ENCODE assay signal across 8 mouse cellular contexts in genomic region chrX:162158142-162158541, GRCm38 (mm10). TPM values are rescaled to one million over a fixed set of nuclear protein-coding genes. Genes with fewer than 3 reads are reported as not detected.
DNase-seq lines count a peak whose midpoint lies in the region; ATAC-seq and TF ChIP-seq lines count a peak whose summit lies in the region.

No protein-coding gene starts in this region.

- no peak for TF ChIP-seq CTCF in liver, postnatal 0 days (IDR thresholded peaks at IDR 0.05; ENCODE audit: low read depth)
- TF ChIP-seq CTCF in thymus, adult 2 months (IDR thresholded peaks at IDR 0.05; ENCODE audit: borderline replicate concordance, control insufficient read depth, extremely low read depth, insufficient read depth, low read length, poor library complexity) = no peak

- no peak overlapping the region for H3K27ac ChIP-seq in liver, embryonic 11.5 days (ENCODE audit: low read depth, low read length)
- no peak overlapping the region for H3K27ac ChIP-seq in liver, postnatal 0 days (ENCODE audit: low read depth)
- H3K27ac ChIP-seq in forebrain, embryonic 11.5 days (ENCODE audit: low read depth, low read length) = no peak overlapping the region
- H3K27ac ChIP-seq in midbrain, embryonic 15.5 days = no peak overlapping the region
- no peak overlapping the region for H3K27ac ChIP-seq in thymus, adult 2 months (ENCODE audit: control insufficient read depth, insufficient read depth, low read length)

- H3K4me2 ChIP-seq in liver, embryonic 11.5 days = peak overlapping the region; percentile 79
- no peak overlapping the region for H3K4me2 ChIP-seq in liver, postnatal 0 days (ENCODE audit: low read depth, low read length)
- H3K4me2 ChIP-seq in forebrain, embryonic 11.5 days (ENCODE audit: low read depth, low read length, severe bottlenecking) = peak overlapping the region; percentile 67
- peak overlapping the region; percentile 71 for H3K4me2 ChIP-seq in midbrain, embryonic 15.5 days

- no peak for ATAC-seq in liver, embryonic 11.5 days (replicated peaks; ENCODE audit: low FRiP score)
- ATAC-seq in liver, postnatal 0 days = no peak
- ATAC-seq in forebrain, embryonic 11.5 days (replicated peaks; ENCODE audit: low FRiP score) = no peak
- no peak for ATAC-seq in midbrain, embryonic 15.5 days (replicated peaks)
- no peak for ATAC-seq in activated CD4-positive, CD25-positive, alpha-beta regulatory T cell, adult 4 months

- no peaks in the 10 kb centered on the region for H3K9me3 ChIP-seq in liver, embryonic 11.5 days (ENCODE audit: control insufficient read depth, low read length)
- H3K9me3 ChIP-seq in liver, postnatal 0 days (ENCODE audit: low read length) = no peaks in the 10 kb centered on the region
- H3K9me3 ChIP-seq in forebrain, embryonic 11.5 days (ENCODE audit: control insufficient read depth, low read length) = no peaks in the 10 kb centered on the region
- no peaks in the 10 kb centered on the region for H3K9me3 ChIP-seq in midbrain, embryonic 15.5 days

- no peak overlapping the region for H3K9ac ChIP-seq in liver, embryonic 11.5 days (ENCODE audit: low read depth, low read length)
- no peak overlapping the region for H3K9ac ChIP-seq in liver, postnatal 0 days (replicated peaks)
- H3K9ac ChIP-seq in forebrain, embryonic 11.5 days (ENCODE audit: low read length) = peak overlapping the region; percentile 70
- H3K9ac ChIP-seq in midbrain, embryonic 15.5 days = peak overlapping the region; percentile 64; the same call in 1 of the 2 replicates

- no peaks in the 10 kb centered on the region for H3K4me1 ChIP-seq in liver, embryonic 11.5 days (replicated peaks; ENCODE audit: control insufficient read depth, insufficient read depth, low read length)
- H3K4me1 ChIP-seq in liver, postnatal 0 days (ENCODE audit: insufficient read depth) = no peaks in the 10 kb centered on the region
- no peaks in the 10 kb centered on the region for H3K4me1 ChIP-seq in forebrain, embryonic 11.5 days (replicated peaks; ENCODE audit: control insufficient read depth, insufficient read depth, low read length)
- peaks cover 13% of the 10 kb centered on the region; the same call in 1 of the 2 replicates for H3K4me1 ChIP-seq in midbrain, embryonic 15.5 days
- H3K4me1 ChIP-seq in thymus, adult 2 months (replicated peaks; ENCODE audit: control insufficient read depth, insufficient read depth, low read length) = no peaks in the 10 kb centered on the region

- no peak for DNase-seq in liver, embryonic 11.5 days (ENCODE audit: low spot score)
- no peak for DNase-seq in liver, postnatal 0 days
- no peak for DNase-seq in forebrain, embryonic 11.5 days (ENCODE audit: low spot score)
- DNase-seq in kidney, adult 11 months = peak; percentile 58
- DNase-seq in thymus, adult 2 months = no peak
- no peak for DNase-seq in frontal cortex, postnatal 14 days (ENCODE audit: low spot score in 2 of 2)

- H3K27me3 ChIP-seq in liver, embryonic 11.5 days (replicated peaks; ENCODE audit: control insufficient read depth, insufficient read depth, low read length) = peaks cover 44% of the 10 kb centered on the region
- H3K27me3 ChIP-seq in liver, postnatal 0 days (ENCODE audit: insufficient read depth, low read length) = peaks cover 37% of the 10 kb centered on the region
- H3K27me3 ChIP-seq in forebrain, embryonic 11.5 days (ENCODE audit: control insufficient read depth, insufficient read depth, low read length) = peaks cover 11% of the 10 kb centered on the region
- peaks cover 8% of the 10 kb centered on the region; the same call in 1 of the 2 replicates for H3K27me3 ChIP-seq in midbrain, embryonic 15.5 days (replicated peaks)
- H3K27me3 ChIP-seq in thymus, adult 2 months (ENCODE audit: control insufficient read depth, insufficient read depth, low read length) = no peaks in the 10 kb centered on the region

- no peaks in the 10 kb centered on the region for H3K36me3 ChIP-seq in liver, embryonic 11.5 days (ENCODE audit: control insufficient read depth, insufficient read depth, low read length)
- no peaks in the 10 kb centered on the region for H3K36me3 ChIP-seq in liver, postnatal 0 days (replicated peaks; ENCODE audit: insufficient read depth, low read length)
- no peaks in the 10 kb centered on the region for H3K36me3 ChIP-seq in forebrain, embryonic 11.5 days (ENCODE audit: control insufficient read depth, insufficient read depth, low read length)
- H3K36me3 ChIP-seq in midbrain, embryonic 15.5 days (replicated peaks) = no peaks in the 10 kb centered on the region
- no peaks in the 10 kb centered on the region for H3K36me3 ChIP-seq in thymus, adult 2 months (ENCODE audit: control insufficient read depth, insufficient read depth, low read length)

- 52% methylated on average over 5 of the region's 5 CpGs for WGBS in liver, embryonic 11.5 days
- WGBS in liver, postnatal 0 days (ENCODE audit: insufficient replicate concordance) = 46% methylated on average over 5 of the region's 5 CpGs
- WGBS in forebrain, embryonic 11.5 days = 53% methylated on average over 5 of the region's 5 CpGs
- WGBS in midbrain, embryonic 15.5 days = 27% methylated on average over 5 of the region's 5 CpGs
- WGBS in thymus, adult 2 months = 68% methylated on average over 5 of the region's 5 CpGs

- no peak for TF ChIP-seq EP300 in liver, postnatal 0 days (IDR thresholded peaks at IDR 0.05; ENCODE audit: low read depth)

- TF ChIP-seq POLR2A in thymus, adult 2 months (IDR thresholded peaks at IDR 0.05; ENCODE audit: control insufficient read depth, extremely low read depth, insufficient read depth, low read length, poor library complexity) = no peak

- peak overlapping the region; percentile 55 for H3K4me3 ChIP-seq in liver, embryonic 11.5 days (ENCODE audit: low read depth, low read length)
- no peak overlapping the region for H3K4me3 ChIP-seq in liver, postnatal 0 days (ENCODE audit: low read depth, low read length)
- peak overlapping the region; percentile 51 for H3K4me3 ChIP-seq in forebrain, embryonic 11.5 days (ENCODE audit: low read depth, low read length)
- H3K4me3 ChIP-seq in midbrain, embryonic 15.5 days = peak overlapping the region; percentile 67
- no peak overlapping the region for H3K4me3 ChIP-seq in thymus, adult 2 months (ENCODE audit: control insufficient read depth, insufficient read depth, low read length)

RNA-seq across cellular contexts. Expression of gene Nhs, which starts 1.4 kb away (rescaled TPM):
- 0.55 and 0.74 TPM in 2 replicates for polyA plus RNA-seq in liver, embryonic 11.5 days (2014; fragmentation: Nextera tagmentation; extraction: Ambion mirVana)
- 0.02 and 0.04 TPM in 2 replicates for polyA plus RNA-seq in liver, postnatal 0 days (2015; fragmentation: Nextera tagmentation; extraction: Ambion mirVana)
- 3.6 and 4.6 TPM in 2 replicates for polyA plus RNA-seq in forebrain, embryonic 11.5 days (2014; fragmentation: Nextera tagmentation; extraction: Ambion mirVana)
- 3.7 and 3.9 TPM in 2 replicates for polyA plus RNA-seq in midbrain, embryonic 15.5 days (2015; fragmentation: Nextera tagmentation; extraction: Ambion mirVana)
- 0.38 and 0.46 TPM in 2 replicates for polyA plus RNA-seq in thymus, adult 2 months (2012; rRNA removed)
- not detected for polyA plus RNA-seq in activated CD4-positive, CD25-positive, alpha-beta regulatory T cell, adult 4 months (2017; shearing (Covaris generic))

Comparison
In these comparisons a context has a peak if more than half of its experiments do, and no peak if none do; other contexts are left out.
1. H3K4me3 ChIP-seq: peak in liver, embryonic 11.5 days (single experiment), forebrain, embryonic 11.5 days (single experiment) and midbrain, embryonic 15.5 days (single experiment); none in liver, postnatal 0 days (single experiment) and thymus, adult 2 months (single experiment).
2. H3K9ac ChIP-seq: peak in forebrain, embryonic 11.5 days (single experiment) and midbrain, embryonic 15.5 days (single experiment); none in liver, embryonic 11.5 days (single experiment) and liver, postnatal 0 days (single experiment).